Mouse (Mus musculus) heart, adult 2 months (tissue): ENCODE data around the gene Msi2.

Source experiments
- CTCF ChIP-seq: fragments of 200-600 bp; IDR thresholded peaks from 2 replicates; pipeline ENCODE4 v1.8.1; 2022; ENCODE audit warnings: antibody characterized with exemption, mild to moderate bottlenecking, moderate library complexity
- EP300 ChIP-seq: fragments of 200-500 bp; IDR thresholded peaks from 2 replicates; pipeline ENCODE4 v1.6.1; 2011; ENCODE audit warnings: low read depth, low read length, control low read depth; ENCODE audit not compliant: insufficient read depth
- POLR2A ChIP-seq: fragments of 200-500 bp; IDR thresholded peaks from 2 replicates; pipeline ENCODE4 v1.6.1; 2011; ENCODE audit warnings: mild to moderate bottlenecking, low read depth, low read length, control low read depth; ENCODE audit not compliant: insufficient read depth

DNA sequence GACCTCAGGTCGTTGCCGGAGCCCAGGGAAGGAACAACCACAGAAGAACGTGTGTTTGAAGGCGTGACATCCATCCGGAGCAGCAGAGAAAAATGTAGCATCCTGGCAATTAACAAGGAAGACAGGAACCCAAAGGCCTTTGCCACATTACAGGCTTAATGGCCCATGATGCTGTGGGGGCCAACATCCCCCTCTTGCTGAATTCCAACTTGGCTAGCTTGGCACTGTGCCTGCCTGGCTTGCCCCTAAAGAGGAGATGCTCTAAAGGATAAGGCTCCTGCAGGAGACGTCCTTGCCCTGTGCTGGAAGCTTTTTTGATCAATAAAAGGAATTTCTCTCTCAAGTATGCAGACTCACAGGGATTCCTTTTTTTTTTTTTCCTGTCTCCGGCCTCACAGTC, 181.0 kb downstream of the Msi2 start:
- TF ChIP-seq POLR2A, result no peak
- no peak for TF ChIP-seq CTCF
- no peak for TF ChIP-seq EP300
